19 mouse cellular contexts compared by ENCODE assay signal in genomic region chr2:62585769-62586168, GRCm38 (mm10).
"Had no signal": no experiment of that assay in that cellular context is flagged by ENCODE, and none has a peak within 500 bp of the region (broad histone marks: within the 10 kb centered on the region; RNA-seq: fewer than 3 reads in every experiment).

No protein-coding gene starts in this region.

- H3K27me3 ChIP-seq: lung, embryonic 15.5 days; midbrain, embryonic 13.5 days; neural tube, embryonic 13.5 days had no signal

- H3K4me3 ChIP-seq: layer of hippocampus, adult 2 months; lung, embryonic 15.5 days; midbrain, embryonic 10.5 days; midbrain, embryonic 13.5 days; myocyte; neural tube, embryonic 13.5 days had no signal

- H3K36me3 ChIP-seq: lung, embryonic 15.5 days; midbrain, embryonic 10.5 days; midbrain, embryonic 13.5 days; neural tube, embryonic 13.5 days had no signal

- H3K9ac ChIP-seq: liver, embryonic 14.5 days; lung, embryonic 15.5 days; midbrain, embryonic 13.5 days; neural tube, embryonic 13.5 days had no signal

- DNase-seq: kidney, adult 11 months; kidney, adult 9 months; kidney, postnatal 14 days; layer of hippocampus, adult 9-11 months; lung, adult 18-20 months; lung, postnatal 10 days; lung, postnatal 36 days; thymus, adult 2 months; thymus, postnatal 14 days; thymus, postnatal 4 days had no signal

- H3K9me3 ChIP-seq: lung, embryonic 15.5 days; midbrain, embryonic 10.5 days; midbrain, embryonic 13.5 days; neural tube, embryonic 13.5 days had no signal

- ATAC-seq: midbrain, embryonic 13.5 days; midbrain, embryonic 16.5 days had no signal

- H3K4me1 ChIP-seq: lung, embryonic 15.5 days; midbrain, embryonic 10.5 days; midbrain, embryonic 13.5 days; neural tube, embryonic 13.5 days had no signal

- H3K27ac ChIP-seq: layer of hippocampus, adult 2 months; liver, embryonic 14.5 days; lung, embryonic 15.5 days; midbrain, embryonic 10.5 days; midbrain, embryonic 13.5 days; neural tube, embryonic 13.5 days; stomach, postnatal 0 days had no signal
